Mouse (Mus musculus): Measurements from ENCODE around the gene Slc35d3. TPM values are rescaled to one million over a fixed set of nuclear protein-coding genes. Genes with fewer than 3 reads are reported as not detected.

Slc35d3 gene
- polyA plus RNA-seq (2015; fragmentation: Nextera tagmentation; extraction: Ambion mirVana) = 0.19 and 0.50 TPM in 2 replicates

- Histone ChIP-seq H3K4me1 (peaks cover 31% of the 10 kb centered on the region), H3K4me3 (peak within 1 kb of the TSS; percentile 53), H3K4me2 (peak within 1 kb of the TSS; percentile 97), H3K27ac (no peak within 1 kb of the TSS), H3K9ac (peak within 1 kb of the TSS; percentile 64), H3K36me3 (ENCODE audit: poor library complexity, severe bottlenecking) (no peaks in the 10 kb centered on the region), H3K9me3 (replicated peaks) (no peaks in the 10 kb centered on the region), H3K27me3 (peaks cover 56% of the 10 kb centered on the region)
- WGBS = under 1% methylated on average over 70 of the region's 72 CpGs
- peak; percentile 72 for ATAC-seq
These were observed at the start of gene Slc35d3 for GRCm38 (mm10) chr10:19850998-19851691. Gene Slc35d3, minus strand, starts transcription at chr10:19851459.

- no peaks in the 10 kb centered on the region for H3K4me1 ChIP-seq
- 83% methylated on average over 2 of the region's 2 CpGs for WGBS
- no peak overlapping the region for H3K4me2 ChIP-seq
- H3K36me3 ChIP-seq (ENCODE audit: poor library complexity, severe bottlenecking) = peaks cover 5% of the 10 kb centered on the region; the same call in 1 of the 2 replicates
- no peak for ATAC-seq
- no peaks in the 10 kb centered on the region for H3K27me3 ChIP-seq
- no peak overlapping the region for H3K27ac ChIP-seq
- no peak overlapping the region for H3K4me3 ChIP-seq
- no peaks in the 10 kb centered on the region for H3K9me3 ChIP-seq (replicated peaks)
- H3K9ac ChIP-seq = no peak overlapping the region
These were observed 48.9 kb upstream of the Slc35d3 start for GRCm38 (mm10) chr10:19900191-19900590.

DNA sequence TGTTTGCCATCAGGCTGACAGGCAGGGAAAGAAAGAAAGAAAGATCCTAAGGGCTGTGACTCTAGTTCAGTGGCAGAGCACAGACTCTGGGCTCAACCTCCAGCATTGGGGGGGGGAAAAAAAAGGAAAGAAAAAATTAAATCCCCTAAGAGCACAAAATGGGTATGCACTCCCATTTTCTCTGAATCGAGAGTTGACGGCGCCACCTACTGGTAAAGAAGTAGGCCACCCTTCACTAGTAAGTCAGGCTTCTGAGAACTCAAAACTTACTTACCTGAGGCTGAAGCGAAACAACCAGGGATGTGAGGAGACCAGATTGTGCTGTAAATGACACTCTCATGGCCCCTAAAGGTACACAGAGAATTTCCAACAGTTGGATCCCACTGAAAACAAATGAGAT, 42.7 kb upstream of the Slc35d3 start:
- Histone ChIP-seq H3K27ac (no peak overlapping the region), H3K4me3 (no peak overlapping the region), H3K36me3 (ENCODE audit: poor library complexity, severe bottlenecking) (0 out of 2 replicates have a peak, but pooled peaks cover 3% of the 10 kb centered on the region), H3K27me3 (no peaks in the 10 kb centered on the region), H3K9me3 (replicated peaks) (no peaks in the 10 kb centered on the region), H3K4me1 (no peaks in the 10 kb centered on the region), H3K4me2 (no peak overlapping the region), H3K9ac (no peak overlapping the region)
- 15% methylated on average over 4 of the region's 4 CpGs for WGBS
- ATAC-seq = peak; percentile 43; the same call in 1 of the 2 replicates

GRCm38 (mm10) chr10:19893146-19893545, 41.9 kb upstream of the Slc35d3 start:
- H3K27ac ChIP-seq = no peak overlapping the region
- H3K9ac ChIP-seq = no peak overlapping the region
- H3K4me2 ChIP-seq = no peak overlapping the region
- ATAC-seq = no peak
- no peaks in the 10 kb centered on the region for H3K4me1 ChIP-seq
- H3K4me3 ChIP-seq = no peak overlapping the region
- 0 out of 2 replicates have a peak, but pooled peaks cover 3% of the 10 kb centered on the region for H3K36me3 ChIP-seq (ENCODE audit: poor library complexity, severe bottlenecking)
- H3K27me3 ChIP-seq = no peaks in the 10 kb centered on the region
- 73% methylated on average over 6 of the region's 6 CpGs for WGBS
- H3K9me3 ChIP-seq (replicated peaks) = no peaks in the 10 kb centered on the region

- Histone ChIP-seq H3K4me2 (no peak overlapping the region), H3K4me1 (no peaks in the 10 kb centered on the region), H3K27me3 (no peaks in the 10 kb centered on the region), H3K36me3 (ENCODE audit: poor library complexity, severe bottlenecking) (0 out of 2 replicates have a peak, but pooled peaks cover 3% of the 10 kb centered on the region), H3K4me3 (no peak overlapping the region), H3K9me3 (replicated peaks) (no peaks in the 10 kb centered on the region), H3K9ac (no peak overlapping the region), H3K27ac (no peak overlapping the region)
- 51% methylated on average over 3 of the region's 3 CpGs for WGBS
- ATAC-seq = no peak
These were observed 40.4 kb upstream of the Slc35d3 start for GRCm38 (mm10) chr10:19891686-19892085.

GRCm38 (mm10) chr10:19889908-19890307, 38.6 kb upstream of the Slc35d3 start:
- no peak overlapping the region for H3K4me2 ChIP-seq

DNA sequence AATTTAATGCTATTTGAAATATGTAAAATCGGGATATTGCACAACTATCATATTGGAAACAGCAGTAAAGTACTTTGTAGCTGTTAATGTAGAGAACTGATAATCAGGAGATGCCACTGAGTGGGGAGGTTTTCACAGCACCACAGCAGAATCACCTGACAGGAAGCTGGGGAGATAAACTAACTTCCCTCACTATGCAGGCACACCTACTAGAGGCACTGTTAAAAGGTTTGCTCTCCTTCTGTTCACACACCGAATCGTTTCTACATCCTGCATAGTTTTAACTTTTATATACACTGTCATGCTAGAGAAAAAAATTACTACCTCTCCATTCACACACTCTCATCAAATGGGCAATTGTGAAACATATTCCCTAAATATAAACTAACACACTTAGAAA, 35.0 kb upstream of the Slc35d3 start:
- no peaks in the 10 kb centered on the region for H3K9me3 ChIP-seq (replicated peaks)
- H3K36me3 ChIP-seq (ENCODE audit: poor library complexity, severe bottlenecking) = no peaks in the 10 kb centered on the region
- no peak overlapping the region for H3K4me3 ChIP-seq
- H3K4me2 ChIP-seq = no peak overlapping the region
- H3K9ac ChIP-seq = no peak overlapping the region
- ATAC-seq = no peak
- H3K27me3 ChIP-seq = no peaks in the 10 kb centered on the region
- no peak overlapping the region for H3K27ac ChIP-seq
- WGBS = 93% methylated on average over 3 of the region's 3 CpGs
- no peaks in the 10 kb centered on the region for H3K4me1 ChIP-seq

More at GRCm38 (mm10) chr10:19889908-19890307, 38.6 kb upstream of the Slc35d3 start:
- Histone ChIP-seq H3K27me3 (no peaks in the 10 kb centered on the region), H3K9ac (no peak overlapping the region), H3K9me3 (replicated peaks) (no peaks in the 10 kb centered on the region), H3K4me3 (no peak overlapping the region), H3K36me3 (ENCODE audit: poor library complexity, severe bottlenecking) (0 out of 2 replicates have a peak, but pooled peaks cover 3% of the 10 kb centered on the region), H3K27ac (no peak overlapping the region), H3K4me1 (no peaks in the 10 kb centered on the region)
- 79% methylated on average over 3 of the region's 3 CpGs for WGBS
- ATAC-seq = no peak

- H3K27ac ChIP-seq = no peak overlapping the region
- WGBS = 67% methylated on average over 4 of the region's 4 CpGs
- no peak overlapping the region for H3K4me2 ChIP-seq
- no peak for ATAC-seq
- no peaks in the 10 kb centered on the region for H3K36me3 ChIP-seq (ENCODE audit: poor library complexity, severe bottlenecking)
- H3K9ac ChIP-seq = no peak overlapping the region
- no peak overlapping the region for H3K4me3 ChIP-seq
- no peaks in the 10 kb centered on the region for H3K9me3 ChIP-seq (replicated peaks)
- no peaks in the 10 kb centered on the region for H3K27me3 ChIP-seq
- no peaks in the 10 kb centered on the region for H3K4me1 ChIP-seq
These were observed 33.1 kb upstream of the Slc35d3 start for GRCm38 (mm10) chr10:19884409-19884808.

- Histone ChIP-seq H3K4me2 (no peak overlapping the region), H3K9ac (no peak overlapping the region), H3K4me3 (no peak overlapping the region), H3K27me3 (no peaks in the 10 kb centered on the region), H3K4me1 (no peaks in the 10 kb centered on the region), H3K9me3 (replicated peaks) (no peaks in the 10 kb centered on the region), H3K27ac (no peak overlapping the region), H3K36me3 (ENCODE audit: poor library complexity, severe bottlenecking) (no peaks in the 10 kb centered on the region)
- WGBS = 66% methylated on average over 3 of the region's 3 CpGs
- no peak for ATAC-seq
These were observed 29.2 kb upstream of the Slc35d3 start for GRCm38 (mm10) chr10:19880437-19880836.

GRCm38 (mm10) chr10:19879161-19879560, 27.9 kb upstream of the Slc35d3 start:
- 92% methylated on average over 6 of the region's 6 CpGs for WGBS
- Histone ChIP-seq H3K36me3 (ENCODE audit: poor library complexity, severe bottlenecking) (no peaks in the 10 kb centered on the region), H3K4me1 (no peaks in the 10 kb centered on the region), H3K9ac (no peak overlapping the region), H3K27ac (no peak overlapping the region), H3K4me3 (no peak overlapping the region), H3K27me3 (no peaks in the 10 kb centered on the region), H3K4me2 (no peak overlapping the region), H3K9me3 (replicated peaks) (no peaks in the 10 kb centered on the region)
- ATAC-seq = no peak

DNA sequence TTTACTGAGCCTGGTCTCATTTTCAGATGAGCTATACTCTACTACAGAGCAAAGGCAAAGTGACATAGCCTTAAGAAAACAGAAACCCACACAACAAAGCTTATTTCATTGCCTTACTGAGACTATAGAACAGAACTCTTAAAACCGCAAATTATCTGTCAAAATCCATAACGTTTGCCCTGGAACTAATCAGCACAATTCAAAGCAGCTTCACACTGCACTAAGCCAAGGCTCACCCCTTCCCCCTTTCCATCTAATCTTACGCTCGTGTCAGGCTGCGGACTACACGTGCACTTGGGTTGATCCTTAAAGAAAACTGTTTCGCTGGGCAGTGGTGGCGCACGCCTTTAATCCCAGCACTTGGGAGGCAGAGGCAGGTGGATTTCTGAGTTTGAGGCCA, 26.4 kb upstream of the Slc35d3 start:
- Histone ChIP-seq H3K27ac (no peak overlapping the region), H3K4me3 (no peak overlapping the region), H3K4me1 (no peaks in the 10 kb centered on the region), H3K9me3 (replicated peaks) (no peaks in the 10 kb centered on the region), H3K27me3 (no peaks in the 10 kb centered on the region), H3K9ac (no peak overlapping the region), H3K36me3 (ENCODE audit: poor library complexity, severe bottlenecking) (no peaks in the 10 kb centered on the region), H3K4me2 (no peak overlapping the region)
- WGBS = 88% methylated on average over 9 of the region's 9 CpGs
- no peak for ATAC-seq

- Histone ChIP-seq H3K4me3 (no peak overlapping the region), H3K4me1 (no peaks in the 10 kb centered on the region), H3K27me3 (no peaks in the 10 kb centered on the region), H3K4me2 (no peak overlapping the region), H3K9me3 (replicated peaks) (no peaks in the 10 kb centered on the region), H3K36me3 (ENCODE audit: poor library complexity, severe bottlenecking) (no peaks in the 10 kb centered on the region), H3K27ac (no peak overlapping the region), H3K9ac (no peak overlapping the region)
- 89% methylated on average over 8 of the region's 8 CpGs for WGBS
- no peak for ATAC-seq
These were observed 26.0 kb upstream of the Slc35d3 start for GRCm38 (mm10) chr10:19877257-19877656.

DNA sequence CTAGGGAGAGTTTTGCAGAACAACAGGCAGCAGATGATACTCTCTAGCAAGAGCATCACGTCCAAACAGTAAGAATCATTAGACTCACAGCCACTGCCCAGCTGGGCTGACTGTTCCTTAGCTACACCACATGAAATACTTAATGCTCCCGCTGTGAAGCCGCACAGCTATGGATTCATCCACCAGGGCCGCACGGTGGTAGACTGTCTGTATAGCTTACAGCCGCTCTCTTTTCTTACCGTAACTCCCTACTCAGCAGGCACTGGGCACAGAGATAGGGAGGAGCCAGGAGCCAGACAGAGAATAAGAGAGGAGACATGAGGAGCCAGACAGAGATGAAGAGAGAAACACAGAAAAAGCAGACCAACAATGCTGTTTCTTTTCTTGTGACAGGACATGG, 25.4 kb upstream of the Slc35d3 start:
- no peak overlapping the region for H3K27ac ChIP-seq
- no peaks in the 10 kb centered on the region for H3K9me3 ChIP-seq (replicated peaks)
- H3K4me3 ChIP-seq = no peak overlapping the region
- H3K9ac ChIP-seq = no peak overlapping the region
- no peaks in the 10 kb centered on the region for H3K27me3 ChIP-seq
- no peak overlapping the region for H3K4me2 ChIP-seq
- H3K36me3 ChIP-seq (ENCODE audit: poor library complexity, severe bottlenecking) = no peaks in the 10 kb centered on the region
- no peak for ATAC-seq
- 35% methylated on average over 7 of the region's 7 CpGs for WGBS
- H3K4me1 ChIP-seq = no peaks in the 10 kb centered on the region

Data from forebrain, embryonic 13.5 days (tissue).